In genomic region chr15:85969707-85970153, GRCm38 (mm10) we compare ENCODE assay signal across 8 mouse cellular contexts.
DNase-seq lines count a peak whose midpoint lies in the region; ATAC-seq lines count a peak whose summit lies in the region.

No protein-coding gene starts in this region.

- ATAC-seq in granulocyte monocyte progenitor cell, adult 5-6 weeks (replicated peaks; ENCODE audit: poor library complexity, severe bottlenecking): peak; percentile 50
- peak; percentile 36 for ATAC-seq in megakaryocyte, adult 5-6 weeks (ENCODE audit: poor library complexity, severe bottlenecking)

- DNase-seq in heart, adult 18-20 months: peak; percentile 47 to 52
- no peak for DNase-seq in heart, postnatal 25 days (ENCODE audit: low spot score)
- peak; percentile 50 for DNase-seq in ZHBTc4 (ENCODE audit: low read depth, low spot score)
- peak; percentile 74 for DNase-seq in kidney, adult 18-20 months
- no peak for DNase-seq in layer of hippocampus, postnatal 36 days
- DNase-seq in thymus, adult 18-20 months: no peak

- intact Hi-C loops in heart, postnatal 25 days (cut with DNase I): no loop called here

Comparison
In these comparisons a context has a peak if more than half of its experiments do, and no peak if none do; other contexts are left out.
1. DNase-seq: peak in heart, adult 18-20 months (2 of 2), ZHBTc4 (single experiment) and kidney, adult 18-20 months (single experiment); none in heart, postnatal 25 days (single experiment), layer of hippocampus, postnatal 36 days (0 of 2) and thymus, adult 18-20 months (0 of 2).